Mouse (Mus musculus): ENCODE results near the gene Klb. TPM values are rescaled to one million over a fixed set of nuclear protein-coding genes. Genes with fewer than 3 reads are reported as not detected.

Gene Klb
- polyA plus RNA-seq, 1 experiment: 0.02 TPM

- no peaks in the 10 kb centered on the region for H3K9me3 ChIP-seq (ENCODE audit: control insufficient read depth, low read length)
- H3K27me3 ChIP-seq (ENCODE audit: control insufficient read depth): no peaks in the 10 kb centered on the region
- H3K36me3 ChIP-seq (ENCODE audit: control insufficient read depth): peaks cover 75% of the 10 kb centered on the region
- peak overlapping the region; percentile 85 for H3K4me3 ChIP-seq (replicated peaks)
- H3K4me1 ChIP-seq (ENCODE audit: control insufficient read depth): peaks cover 37% of the 10 kb centered on the region
- TF ChIP-seq TAL1 (IDR thresholded peaks at IDR 0.05; ENCODE audit: low read length) (no peak), GATA1 (IDR thresholded peaks at IDR 0.05; ENCODE audit: low read length) (no peak)
These were observed 43.6 kb downstream of the Klb start for GRCm38 (mm10) chr5:65391753-65392152.

DNA sequence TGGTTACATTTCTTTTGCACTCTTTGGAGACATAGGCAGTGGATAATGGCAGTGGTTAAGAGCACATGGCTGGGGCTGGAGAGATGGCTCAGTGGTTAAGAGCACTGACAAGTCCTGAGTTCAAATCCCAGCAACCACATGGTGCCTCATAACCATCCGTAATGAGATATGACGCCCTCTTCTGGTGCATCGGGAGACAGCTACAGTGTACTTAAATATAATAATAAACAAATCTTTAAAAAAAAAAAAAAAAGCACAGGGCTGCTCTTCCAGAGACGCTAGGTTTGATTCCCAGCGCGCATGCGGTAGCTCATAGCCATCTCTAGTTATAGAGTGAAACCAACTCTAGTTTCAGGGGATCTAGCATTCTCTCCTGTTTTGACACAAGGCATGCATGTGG, 46.3 kb downstream of the Klb start:
- no peak for TF ChIP-seq GATA1 (IDR thresholded peaks at IDR 0.05; ENCODE audit: low read length)
- TF ChIP-seq TAL1 (IDR thresholded peaks at IDR 0.05; ENCODE audit: low read length): no peak
- H3K27me3 ChIP-seq (ENCODE audit: control insufficient read depth): no peaks in the 10 kb centered on the region
- H3K4me3 ChIP-seq (replicated peaks): no peak overlapping the region
- H3K4me1 ChIP-seq (ENCODE audit: control insufficient read depth): peaks cover 26% of the 10 kb centered on the region
- peaks cover 72% of the 10 kb centered on the region for H3K36me3 ChIP-seq (ENCODE audit: control insufficient read depth)
- H3K9me3 ChIP-seq (ENCODE audit: control insufficient read depth, low read length): no peaks in the 10 kb centered on the region

DNA sequence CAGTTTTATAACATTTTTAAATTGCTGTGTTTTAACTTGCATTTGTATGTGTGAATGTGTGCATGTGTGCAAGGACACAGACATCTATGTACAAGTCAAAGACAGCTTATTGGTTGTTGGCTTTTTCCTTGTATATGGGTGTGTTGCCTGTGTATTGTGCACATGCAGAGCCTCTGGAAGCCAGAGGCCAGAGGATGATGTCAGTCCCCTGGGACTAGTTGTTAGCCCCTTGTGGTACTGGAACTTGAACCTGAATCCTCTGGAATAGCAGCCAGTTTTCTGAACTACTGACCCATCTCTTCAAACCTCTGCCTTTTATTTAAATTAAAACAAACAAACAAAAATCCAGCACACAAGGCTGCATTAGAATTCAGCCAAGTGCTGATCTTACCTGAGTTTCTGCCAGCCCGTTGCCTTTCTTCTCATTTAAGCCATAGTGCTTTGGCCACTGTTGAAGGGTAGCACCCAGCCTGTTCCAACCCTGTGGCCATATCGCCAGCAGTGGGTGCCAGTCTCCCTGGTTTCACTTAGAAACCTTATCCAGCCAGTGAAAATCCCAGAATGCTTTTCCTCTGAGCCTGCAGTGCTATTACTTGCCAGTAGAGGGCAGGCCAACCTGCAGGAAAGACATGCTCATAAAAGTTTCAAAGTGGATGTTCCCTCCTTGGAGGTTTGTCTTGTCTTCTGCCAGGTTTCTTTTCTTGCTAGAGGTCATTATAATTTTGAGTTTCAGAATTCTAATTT, 53.3 kb downstream of the Klb start:
- no peaks in the 10 kb centered on the region for H3K9me3 ChIP-seq (ENCODE audit: control insufficient read depth, low read length)
- peaks cover 91% of the 10 kb centered on the region for H3K36me3 ChIP-seq (ENCODE audit: control insufficient read depth)

GRCm38 (mm10) chr5:65407989-65408388, 59.9 kb downstream of the Klb start:
- Histone ChIP-seq H3K4me3 (replicated peaks) (no peak overlapping the region), H3K36me3 (ENCODE audit: control insufficient read depth) (peaks cover 74% of the 10 kb centered on the region), H3K27me3 (ENCODE audit: control insufficient read depth) (no peaks in the 10 kb centered on the region), H3K4me1 (ENCODE audit: control insufficient read depth) (no peaks in the 10 kb centered on the region), H3K9me3 (ENCODE audit: control insufficient read depth, low read length) (no peaks in the 10 kb centered on the region)
- TF ChIP-seq TAL1 (IDR thresholded peaks at IDR 0.05; ENCODE audit: low read length) (no peak), GATA1 (IDR thresholded peaks at IDR 0.05; ENCODE audit: low read length) (no peak)

More for the DNA sequence above, 53.3 kb downstream of the Klb start:
- Histone ChIP-seq H3K27me3 (ENCODE audit: control insufficient read depth) (no peaks in the 10 kb centered on the region), H3K4me3 (replicated peaks) (no peak overlapping the region), H3K4me1 (ENCODE audit: control insufficient read depth) (peaks cover 2% of the 10 kb centered on the region; the same call in 1 of the 2 replicates)
- TF ChIP-seq TAL1 (IDR thresholded peaks at IDR 0.05; ENCODE audit: low read length): no peak
- TF ChIP-seq GATA1 (IDR thresholded peaks at IDR 0.05; ENCODE audit: low read length): no peak

- H3K36me3 ChIP-seq (ENCODE audit: control insufficient read depth): peaks cover 17% of the 10 kb centered on the region
- H3K4me1 ChIP-seq (ENCODE audit: control insufficient read depth): peaks cover 47% of the 10 kb centered on the region
- no peak; the same call in 1 of the 2 replicates for TF ChIP-seq GATA1 (IDR thresholded peaks at IDR 0.05; ENCODE audit: low read length)
- TF ChIP-seq TAL1 (IDR thresholded peaks at IDR 0.05; ENCODE audit: low read length): no peak
- no peaks in the 10 kb centered on the region for H3K27me3 ChIP-seq (ENCODE audit: control insufficient read depth)
- no peaks in the 10 kb centered on the region for H3K9me3 ChIP-seq (ENCODE audit: control insufficient read depth, low read length)
- H3K4me3 ChIP-seq (replicated peaks): peak overlapping the region; percentile 54
These were observed 67.7 kb downstream of the Klb start for GRCm38 (mm10) chr5:65415653-65416458.

DNA sequence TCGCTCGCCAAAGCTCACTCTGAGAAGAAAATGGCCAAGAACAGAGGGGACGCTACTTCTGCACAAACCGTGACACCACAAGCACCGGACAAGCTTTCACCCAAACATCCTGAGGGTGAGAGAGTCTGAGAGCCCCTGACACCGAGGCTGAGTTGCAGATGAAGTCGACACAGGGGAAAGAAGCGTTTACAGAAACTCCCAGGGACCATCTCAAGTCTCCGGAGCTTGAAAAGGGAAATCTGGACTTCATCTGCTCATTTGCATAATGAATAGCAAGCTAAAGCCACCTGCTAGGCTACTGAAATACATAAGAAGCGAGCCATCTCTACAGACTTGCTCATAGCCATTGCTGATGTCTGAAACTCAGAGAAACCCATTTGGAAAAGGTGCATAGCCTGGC, 71.0 kb downstream of the Klb start:
- Histone ChIP-seq H3K9me3 (ENCODE audit: control insufficient read depth, low read length) (no peaks in the 10 kb centered on the region), H3K36me3 (ENCODE audit: control insufficient read depth) (peaks cover 11% of the 10 kb centered on the region), H3K4me1 (ENCODE audit: control insufficient read depth) (peaks cover 50% of the 10 kb centered on the region), H3K27me3 (ENCODE audit: control insufficient read depth) (no peaks in the 10 kb centered on the region), H3K4me3 (replicated peaks) (no peak overlapping the region)
- no peak for TF ChIP-seq GATA1 (IDR thresholded peaks at IDR 0.05; ENCODE audit: low read length)
- no peak for TF ChIP-seq TAL1 (IDR thresholded peaks at IDR 0.05; ENCODE audit: low read length)

DNA sequence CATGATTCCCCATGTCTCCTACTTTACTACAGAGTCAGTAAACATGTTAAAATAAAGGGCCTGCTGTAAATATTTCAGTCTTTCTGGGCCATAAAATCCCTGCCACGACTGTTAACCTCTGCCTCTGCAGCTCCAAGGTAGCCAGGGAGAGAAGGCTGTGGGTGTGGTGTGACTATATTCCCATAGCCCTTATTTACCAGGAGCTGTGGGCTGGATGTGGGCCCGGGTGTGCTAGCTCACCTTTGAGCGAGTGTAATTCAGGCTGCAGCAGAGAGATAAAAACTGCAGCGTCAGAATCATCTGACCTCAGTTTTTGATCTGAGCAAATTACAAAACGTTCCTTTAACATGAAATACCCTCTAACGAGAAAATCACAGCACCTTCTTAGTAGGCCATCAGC, 72.7 kb downstream of the Klb start:
- no peaks in the 10 kb centered on the region for H3K9me3 ChIP-seq (ENCODE audit: control insufficient read depth, low read length)
- no peak overlapping the region for H3K4me3 ChIP-seq (replicated peaks)
- H3K4me1 ChIP-seq (ENCODE audit: control insufficient read depth): peaks cover 35% of the 10 kb centered on the region
- H3K27me3 ChIP-seq (ENCODE audit: control insufficient read depth): no peaks in the 10 kb centered on the region
- TF ChIP-seq GATA1 (IDR thresholded peaks at IDR 0.05; ENCODE audit: low read length) (no peak), TAL1 (IDR thresholded peaks at IDR 0.05; ENCODE audit: low read length) (no peak)
- peaks cover 10% of the 10 kb centered on the region for H3K36me3 ChIP-seq (ENCODE audit: control insufficient read depth)

GRCm38 (mm10) chr5:65422803-65423202, 74.7 kb downstream of the Klb start:
- H3K4me1 ChIP-seq (ENCODE audit: control insufficient read depth): peaks cover 24% of the 10 kb centered on the region
- H3K36me3 ChIP-seq (ENCODE audit: control insufficient read depth): peaks cover 3% of the 10 kb centered on the region; the same call in 1 of the 2 replicates
- no peaks in the 10 kb centered on the region for H3K27me3 ChIP-seq (ENCODE audit: control insufficient read depth)
- no peak for TF ChIP-seq TAL1 (IDR thresholded peaks at IDR 0.05; ENCODE audit: low read length)
- no peak for TF ChIP-seq GATA1 (IDR thresholded peaks at IDR 0.05; ENCODE audit: low read length)
- no peak overlapping the region for H3K4me3 ChIP-seq (replicated peaks)
- no peaks in the 10 kb centered on the region for H3K9me3 ChIP-seq (ENCODE audit: control insufficient read depth, low read length)

DNA sequence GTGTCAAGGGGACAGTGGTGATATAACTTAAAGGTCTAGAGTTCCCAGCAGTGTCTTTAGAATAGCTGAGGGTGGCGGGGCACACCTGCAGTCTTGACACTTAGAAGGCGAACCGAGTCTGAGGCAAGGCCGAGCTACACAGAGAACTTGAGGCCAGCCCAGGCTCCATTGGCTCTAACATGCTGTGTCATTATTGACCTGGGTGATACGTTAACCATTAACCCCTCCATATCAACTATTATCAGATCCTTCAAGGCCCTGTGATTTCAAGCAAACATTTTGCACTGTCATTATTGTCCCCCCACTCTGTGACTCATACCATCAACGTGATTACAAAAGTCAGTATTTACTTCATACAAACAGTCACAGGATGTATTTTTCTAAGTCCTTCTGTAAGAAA, 76.1 kb downstream of the Klb start:
- peaks cover 3% of the 10 kb centered on the region; the same call in 1 of the 2 replicates for H3K36me3 ChIP-seq (ENCODE audit: control insufficient read depth)
- no peaks in the 10 kb centered on the region for H3K9me3 ChIP-seq (ENCODE audit: control insufficient read depth, low read length)
- H3K4me3 ChIP-seq (replicated peaks): no peak overlapping the region
- TF ChIP-seq TAL1 (IDR thresholded peaks at IDR 0.05; ENCODE audit: low read length): no peak
- no peak for TF ChIP-seq GATA1 (IDR thresholded peaks at IDR 0.05; ENCODE audit: low read length)
- no peaks in the 10 kb centered on the region for H3K27me3 ChIP-seq (ENCODE audit: control insufficient read depth)
- peaks cover 19% of the 10 kb centered on the region for H3K4me1 ChIP-seq (ENCODE audit: control insufficient read depth)

Data from erythroblast, embryonic 14.5 days (primary cell).